Mouse (Mus musculus) heart, postnatal 0 days (tissue): ENCODE data around the gene Otof. TPM values are rescaled to one million over a fixed set of nuclear protein-coding genes. Genes with fewer than 3 reads are reported as not detected.

ENCODE experiments used
- ATAC-seq: fragments of 200-750 bp; cut with Nextera tagmentation; 2 replicates; pipeline ENCODE4 v1.8.0; 2017; ENCODE audit warnings: low read depth, moderate number of reproducible peaks, moderate library complexity; ENCODE audit not compliant: insufficient read depth
- DNase-seq: peaks from one replicate; pipeline ENCODE4 v3.0.0-alpha.2; 2016; ENCODE audit warnings: low spot score
- H3K27ac ChIP-seq: fragments of 300-500 bp; sonication (generic); 2 replicates; pipeline ENCODE4 v1.5.1; 2014; ENCODE audit warnings: low read depth, mild to moderate bottlenecking
- H3K27me3 ChIP-seq: fragments of 300-500 bp; sonication (generic); 2 replicates; pipeline ENCODE4 v1.6.1; 2014; ENCODE audit warnings: low read length, mixed read lengths; ENCODE audit not compliant: control insufficient read depth, insufficient read depth
- H3K36me3 ChIP-seq: fragments of 300-500 bp; sonication (generic); replicated peaks from 2 replicates; pipeline ENCODE4 v1.6.1; 2014; ENCODE audit warnings: low read length, mixed read lengths; ENCODE audit not compliant: control insufficient read depth, insufficient read depth
- H3K4me1 ChIP-seq: fragments of 300-500 bp; sonication (generic); 2 replicates; pipeline ENCODE4 v1.6.1; 2014; ENCODE audit warnings: antibody characterized with exemption; ENCODE audit not compliant: control insufficient read depth, insufficient read depth
- H3K4me2 ChIP-seq: fragments of 300-500 bp; sonication (generic); 2 replicates; pipeline ENCODE4 v1.6.1; 2014; ENCODE audit warnings: low read depth, mild to moderate bottlenecking, low read length, moderate library complexity
- H3K4me3 ChIP-seq: fragments of 300-500 bp; sonication (generic); 2 replicates; pipeline ENCODE4 v1.5.1; 2014; ENCODE audit warnings: low read depth, low read length
- H3K9ac ChIP-seq: fragments of 300-500 bp; sonication (generic); replicated peaks from 2 replicates; pipeline ENCODE4 v1.6.1; 2014; ENCODE audit warnings: low read depth, low read length, mixed read lengths
- H3K9me3 ChIP-seq: fragments of 300-500 bp; sonication (generic); replicated peaks from 2 replicates; pipeline ENCODE4 v1.6.1; 2016; ENCODE audit warnings: low read length; ENCODE audit not compliant: control insufficient read depth
- CTCF ChIP-seq: IDR thresholded peaks from 2 replicates; pipeline ENCODE4 v1.5.1; 2016; ENCODE audit warnings: antibody characterized with exemption, control low read depth, low read depth
- EP300 ChIP-seq: IDR thresholded peaks from 2 replicates; pipeline ENCODE4 v1.6.1; 2016; ENCODE audit warnings: antibody characterized with exemption, low read depth
- WGBS: fragments of 180-500 bp; shearing (Covaris S2); extraction: QIAGEN DNeasy Blood & Tissue Kit; methylation state at CpG from one replicate; pipeline ENCODE4 v1.1.7; 2014; 5-methylcytosine and 5-hydroxymethylcytosine counted together
- polyA plus RNA-seq: library from polyadenylated mRNA; unstranded; fragments of >200 nt; fragmentation: Nextera tagmentation; extraction: Ambion mirVana; gene quantifications from 2 replicates; pipeline ENCODE4 v1.2.1, GENCODE M21; 2015
- total RNA-seq: library from RNA; depleted of rRNA; stranded (reverse); fragments of >200 nt; gene quantifications from 2 replicates; pipeline ENCODE4 v1.2.3, GENCODE M21; 2014; ENCODE audit warnings: low replicate concordance

Gene Otof
- total and polyA plus RNA-seq, 2 experiments from 2014 or later: 0.03 to 0.04 TPM

- Histone ChIP-seq H3K4me2 (no peak overlapping the region), H3K9me3 (no peaks in the 10 kb centered on the region), H3K9ac (no peak overlapping the region), H3K27ac (no peak overlapping the region), H3K4me1 (no peaks in the 10 kb centered on the region), H3K27me3 (no peaks in the 10 kb centered on the region), H3K36me3 (no peaks in the 10 kb centered on the region), H3K4me3 (no peak overlapping the region)
- no peak for TF ChIP-seq EP300
- peak; percentile 37; the same call in 1 of the 2 replicates for TF ChIP-seq CTCF
- 45% methylated on average over 6 of the region's 6 CpGs for WGBS
- DNase-seq: no peak
- no peak for ATAC-seq
These were observed 5.7 kb downstream of the Otof start for GRCm38 (mm10) chr5:30456056-30456455.

DNA sequence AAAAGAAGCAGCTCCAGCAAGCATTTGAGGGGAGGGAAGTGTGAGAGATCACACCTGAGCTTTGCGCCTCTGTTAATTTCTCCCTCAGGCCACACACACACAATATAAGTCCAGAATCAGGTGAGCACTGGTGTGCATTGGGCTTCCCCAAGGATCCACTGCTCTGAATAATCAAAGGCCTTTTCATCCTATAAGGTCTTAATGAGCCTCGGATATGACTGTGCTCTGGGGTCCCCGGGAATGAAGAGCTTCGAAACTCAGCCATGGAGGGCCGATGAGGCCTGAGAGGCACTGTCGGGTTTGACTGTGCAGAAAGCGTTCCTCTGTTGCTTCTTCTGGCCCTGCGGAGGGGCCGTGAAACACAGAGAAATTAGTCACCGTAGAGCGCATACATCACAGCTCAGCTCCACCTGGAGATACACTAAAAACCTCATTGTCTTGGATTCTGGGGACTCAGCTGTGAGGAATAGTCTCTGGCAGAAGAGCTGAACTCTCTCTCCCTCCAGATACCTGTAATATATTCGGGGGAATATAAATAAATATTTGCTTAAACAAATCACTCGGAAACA is 17.3 kb downstream of the Otof start:
- H3K4me3 ChIP-seq: no peak overlapping the region
- H3K36me3 ChIP-seq: no peaks in the 10 kb centered on the region
- DNase-seq (no peak), ATAC-seq (no peak)
- 85% methylated on average over 13 of the region's 13 CpGs for WGBS
- TF ChIP-seq EP300: no peak
- no peak overlapping the region for H3K4me2 ChIP-seq
- H3K27ac ChIP-seq: no peak overlapping the region
- no peak overlapping the region for H3K9ac ChIP-seq
- H3K9me3 ChIP-seq: no peaks in the 10 kb centered on the region
- H3K4me1 ChIP-seq: no peaks in the 10 kb centered on the region
- H3K27me3 ChIP-seq: no peaks in the 10 kb centered on the region

DNA sequence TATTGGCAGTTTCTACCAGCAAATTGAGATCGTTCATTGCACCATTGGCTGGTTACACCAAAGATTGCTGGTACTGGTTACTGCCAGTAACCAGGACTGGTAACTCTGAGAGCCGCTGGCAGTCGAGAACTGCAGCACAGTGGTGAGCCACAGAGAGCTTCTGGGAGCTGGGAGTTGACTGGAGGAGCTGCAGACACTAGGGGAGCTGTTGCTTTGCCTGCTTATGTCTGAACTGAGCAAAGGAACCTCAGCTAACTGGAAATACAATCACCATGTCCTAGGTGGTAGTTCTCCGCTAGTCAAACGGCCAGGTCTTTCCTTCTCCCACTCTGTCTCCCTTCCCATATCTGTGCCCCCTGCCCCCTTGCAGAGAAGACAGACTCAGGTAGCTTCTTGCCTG is 19.5 kb downstream of the Otof start:
- H3K4me2 ChIP-seq: no peak overlapping the region
- WGBS: 60% methylated on average over 5 of the region's 5 CpGs
- H3K9ac ChIP-seq: no peak overlapping the region
- no peaks in the 10 kb centered on the region for H3K9me3 ChIP-seq
- TF ChIP-seq CTCF (peak; percentile 51), EP300 (no peak)
- H3K27me3 ChIP-seq: no peaks in the 10 kb centered on the region
- DNase-seq (peak; percentile 31), ATAC-seq (no peak)
- no peaks in the 10 kb centered on the region for H3K36me3 ChIP-seq
- H3K27ac ChIP-seq: no peak overlapping the region
- no peaks in the 10 kb centered on the region for H3K4me1 ChIP-seq
- no peak overlapping the region for H3K4me3 ChIP-seq

DNA sequence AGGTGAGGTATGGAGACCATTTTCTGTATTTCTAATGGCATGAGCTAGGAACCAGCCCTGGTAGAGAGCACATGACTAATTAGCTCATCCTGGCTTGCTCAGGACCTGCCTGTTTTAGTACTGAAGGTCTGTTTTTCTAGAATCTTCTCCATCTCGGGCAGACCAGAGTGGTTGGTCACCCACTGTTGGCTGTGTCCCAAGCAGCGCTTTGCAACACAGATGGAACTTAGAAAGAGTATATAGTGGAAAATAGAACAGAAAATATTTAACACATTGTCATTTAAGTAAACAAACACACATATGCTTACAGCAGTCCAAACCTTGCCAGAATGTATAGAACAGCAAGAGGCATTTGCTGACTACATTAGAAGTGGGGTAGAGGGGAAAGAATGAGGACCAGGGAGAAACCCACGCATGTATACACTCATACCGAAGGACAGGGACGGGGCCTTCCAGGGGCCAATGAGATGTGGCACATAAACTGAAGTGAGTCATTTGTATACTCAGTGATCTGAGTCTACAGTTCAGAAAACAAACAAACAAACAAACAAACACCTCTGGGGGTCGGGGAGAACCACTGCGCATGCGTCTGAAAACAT is 21.3 kb downstream of the Otof start:
- H3K4me2 ChIP-seq: no peak overlapping the region
- no peaks in the 10 kb centered on the region for H3K4me1 ChIP-seq
- TF ChIP-seq EP300 (no peak), CTCF (no peak)
- H3K27me3 ChIP-seq: no peaks in the 10 kb centered on the region
- H3K27ac ChIP-seq: no peak overlapping the region
- DNase-seq: no peak
- WGBS: 79% methylated on average over 8 of the region's 8 CpGs
- H3K9me3 ChIP-seq: no peaks in the 10 kb centered on the region
- H3K9ac ChIP-seq: no peak overlapping the region
- no peaks in the 10 kb centered on the region for H3K36me3 ChIP-seq
- no peak overlapping the region for H3K4me3 ChIP-seq
- no peak for ATAC-seq

DNA sequence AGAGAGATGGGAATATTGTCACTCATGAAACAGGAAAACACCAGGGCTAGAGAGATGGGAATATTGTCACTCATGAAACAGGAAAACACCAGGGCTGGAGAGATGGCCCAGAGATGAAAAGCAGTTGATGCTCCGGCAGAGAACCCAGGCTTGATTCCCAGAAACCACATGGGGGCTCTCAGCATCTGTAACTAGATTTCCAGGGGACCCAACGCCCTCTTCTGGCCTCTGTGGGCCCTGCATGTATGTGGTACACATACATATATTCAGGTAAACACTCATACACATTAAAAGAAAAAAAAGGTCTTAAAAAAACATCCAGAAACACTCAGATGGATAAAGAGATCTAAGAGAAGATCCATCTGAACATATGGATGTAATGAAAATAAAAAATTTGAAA is 22.8 kb downstream of the Otof start:
- Histone ChIP-seq H3K4me1 (no peaks in the 10 kb centered on the region), H3K27me3 (no peaks in the 10 kb centered on the region), H3K4me3 (no peak overlapping the region), H3K27ac (no peak overlapping the region), H3K36me3 (no peaks in the 10 kb centered on the region), H3K4me2 (no peak overlapping the region), H3K9me3 (no peaks in the 10 kb centered on the region), H3K9ac (no peak overlapping the region)
- DNase-seq: no peak
- 51% methylated on average over 2 of the region's 2 CpGs for WGBS
- ATAC-seq: no peak
- TF ChIP-seq CTCF: no peak
- no peak for TF ChIP-seq EP300

DNA sequence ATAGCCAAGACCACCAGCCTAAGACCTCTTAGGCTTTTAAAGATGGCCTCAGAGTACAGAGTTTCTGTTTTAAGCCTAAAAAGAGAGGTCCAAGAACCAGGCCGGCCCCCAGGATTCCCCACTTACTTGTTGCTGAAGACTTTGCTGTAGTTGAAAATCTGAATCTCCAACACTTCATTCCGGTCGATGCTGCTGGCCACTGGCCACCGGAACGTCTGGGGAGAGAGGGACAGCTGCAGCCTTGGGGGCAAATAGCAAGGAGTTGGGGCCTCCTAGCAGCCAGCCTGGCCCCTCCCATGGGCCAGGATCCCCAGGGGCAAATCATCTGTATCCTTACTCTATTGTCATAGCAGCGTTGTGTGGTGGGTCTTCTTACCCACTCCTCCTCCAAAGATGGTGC is 34.3 kb downstream of the Otof start:
- ATAC-seq (no peak), DNase-seq (no peak)
- no peaks in the 10 kb centered on the region for H3K9me3 ChIP-seq
- H3K4me3 ChIP-seq: no peak overlapping the region
- H3K9ac ChIP-seq: no peak overlapping the region
- no peak for TF ChIP-seq EP300
- TF ChIP-seq CTCF: no peak
- no peaks in the 10 kb centered on the region for H3K4me1 ChIP-seq
- H3K36me3 ChIP-seq: no peaks in the 10 kb centered on the region
- 80% methylated on average over 6 of the region's 6 CpGs for WGBS
- 0 out of 2 replicates have a peak, but pooled peaks cover 5% of the 10 kb centered on the region for H3K27me3 ChIP-seq
- H3K27ac ChIP-seq: no peak overlapping the region
- H3K4me2 ChIP-seq: no peak overlapping the region
